Mouse (Mus musculus) spleen, postnatal 10 days (tissue): ENCODE results near the gene Dnah14.

Experiments used
- DNase-seq, 2 experiments: peaks; one replicate each; pipeline ENCODE4 v3.0.0; 2021 to 2022; ENCODE audit warnings: low spot score in 2 of 2

The Dnah14 gene

GRCm38 (mm10) chr1:181599376-181599775 is 23.0 kb downstream of the Dnah14 start:
- no peak for DNase-seq

- no peak for DNase-seq
These were observed 34.8 kb downstream of the Dnah14 start for GRCm38 (mm10) chr1:181611118-181611517.

GRCm38 (mm10) chr1:181615866-181616491 is 39.6 kb downstream of the Dnah14 start:
- peak; percentile 10 to 68 for DNase-seq

- peak in 1 of 2 experiments; percentile 56 for DNase-seq
These were observed 41.0 kb downstream of the Dnah14 start for GRCm38 (mm10) chr1:181617332-181617731.

GRCm38 (mm10) chr1:181623149-181623680 is 46.9 kb downstream of the Dnah14 start:
- no peak for DNase-seq

GRCm38 (mm10) chr1:181624876-181625275 is 48.5 kb downstream of the Dnah14 start:
- DNase-seq, result no peak

- no peak for DNase-seq
These were observed 51.9 kb downstream of the Dnah14 start for GRCm38 (mm10) chr1:181628276-181628675.

GRCm38 (mm10) chr1:181631371-181631770 is 55.0 kb downstream of the Dnah14 start:
- DNase-seq, result no peak

GRCm38 (mm10) chr1:181637997-181638713 is 61.8 kb downstream of the Dnah14 start:
- DNase-seq, result no peak

GRCm38 (mm10) chr1:181640383-181640782 is 64.0 kb downstream of the Dnah14 start:
- DNase-seq, result no peak

GRCm38 (mm10) chr1:181647467-181647866 is 71.1 kb downstream of the Dnah14 start:
- DNase-seq, result no peak

- DNase-seq, result no peak
These were observed 77.1 kb downstream of the Dnah14 start for GRCm38 (mm10) chr1:181653481-181653880.

GRCm38 (mm10) chr1:181656421-181656820 is 80.1 kb downstream of the Dnah14 start:
- no peak for DNase-seq

- no peak for DNase-seq
These were observed 90.4 kb downstream of the Dnah14 start for GRCm38 (mm10) chr1:181666801-181667200.

GRCm38 (mm10) chr1:181694729-181695498 is 118.6 kb downstream of the Dnah14 start:
- DNase-seq, result no peak

GRCm38 (mm10) chr1:181728707-181729106 is 152.3 kb downstream of the Dnah14 start:
- peak in 1 of 2 experiments; percentile 47 for DNase-seq

GRCm38 (mm10) chr1:181733517-181733916 is 157.2 kb downstream of the Dnah14 start:
- no peak for DNase-seq

GRCm38 (mm10) chr1:181740259-181740658 is 163.9 kb downstream of the Dnah14 start:
- no peak for DNase-seq

GRCm38 (mm10) chr1:181742251-181742885 is 166.0 kb downstream of the Dnah14 start:
- no peak for DNase-seq

- DNase-seq, result peak in 1 of 2 experiments; percentile 21
These were observed 193.0 kb downstream of the Dnah14 start for GRCm38 (mm10) chr1:181769392-181769791.

- DNase-seq, result no peak
These were observed 195.5 kb downstream of the Dnah14 start for GRCm38 (mm10) chr1:181771871-181772270.

GRCm38 (mm10) chr1:181776541-181776940 is 200.2 kb downstream of the Dnah14 start:
- DNase-seq, result no peak
